Mouse (Mus musculus) C3H10T1/2 (cell line): Measurements from ENCODE around the gene Fam173a. TPM values are rescaled to one million over a fixed set of nuclear protein-coding genes. Genes with fewer than 3 reads are reported as not detected.

ENCODE experiments used
- polyA plus RNA-seq, 2 experiments: library from polyadenylated mRNA; unstranded; fragments of >200 nt; fragmentation: generic; extraction: Trizol; gene quantifications; one replicate each; pipeline ENCODE4 v1.2.1; 2012; ENCODE audit warnings: missing spikeins in 2 of 2

The Fam173a gene
- 10 to 100 TPM; 89.1 to 99.0 TPM for polyA plus RNA-seq

DNA sequence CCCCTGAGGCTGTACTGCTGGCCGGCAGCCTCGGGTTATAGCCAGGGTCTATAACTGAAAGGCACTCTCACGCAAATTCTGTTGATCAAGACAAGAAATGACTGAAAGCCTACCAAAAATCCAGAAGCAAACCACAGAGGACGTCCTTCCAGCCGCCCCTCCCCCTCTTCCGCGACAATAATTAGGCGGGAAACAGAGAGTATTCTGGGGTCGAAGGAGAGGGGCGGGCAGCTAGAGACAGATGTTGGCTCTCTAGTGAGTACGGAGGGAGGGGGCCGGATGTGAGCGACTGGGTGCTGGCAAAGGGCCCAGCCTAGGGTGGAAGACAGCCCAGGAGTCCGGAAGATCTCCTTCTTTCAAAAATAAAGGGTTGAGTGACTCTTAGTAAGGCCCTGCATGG is at the start of gene Fam173a:
Gene Fam173a (minus strand): TSS at position 287 of the 400 bp plus-strand sequence.

DNA sequence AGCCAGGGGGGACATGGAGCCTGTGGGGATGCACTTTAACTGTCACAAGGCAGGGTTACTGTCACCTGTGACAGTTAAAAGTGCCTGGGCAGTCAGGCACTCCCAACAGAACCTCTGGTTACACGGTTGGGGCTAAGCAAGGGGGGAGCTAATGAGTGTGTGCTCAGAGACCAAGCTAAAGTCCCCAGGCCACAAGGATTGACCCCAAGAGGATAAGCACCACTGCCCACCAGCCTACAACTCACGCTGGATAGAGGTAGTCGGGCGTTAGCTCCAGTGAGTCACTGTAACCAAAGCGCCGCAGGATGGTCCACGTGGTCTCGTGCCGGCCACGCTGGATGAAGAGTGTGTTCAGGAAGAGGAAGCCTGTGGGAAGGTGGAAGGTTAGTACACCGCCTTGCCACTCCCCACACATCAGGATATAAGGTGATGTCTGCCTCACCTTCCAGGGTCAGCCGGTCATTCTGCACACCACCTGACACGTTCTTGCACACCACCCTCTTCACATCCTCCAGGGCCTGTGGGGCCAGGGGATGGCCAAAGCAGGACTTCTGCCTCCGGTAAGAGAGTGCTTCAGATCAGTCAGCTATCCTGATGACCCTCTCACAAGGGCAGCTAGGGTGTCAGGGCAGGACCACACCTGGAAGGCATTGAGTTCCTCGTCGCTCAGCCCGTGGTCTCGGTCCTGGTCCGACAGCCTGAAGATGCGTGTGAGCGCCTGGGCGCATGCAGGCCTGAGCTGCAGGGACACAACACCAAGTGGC is 48.6 kb upstream of the Fam173a start, which contains the start of gene Gm20683:
Gene Gm20683 (minus strand): TSS at position 647 of the 764 bp plus-strand sequence.

DNA sequence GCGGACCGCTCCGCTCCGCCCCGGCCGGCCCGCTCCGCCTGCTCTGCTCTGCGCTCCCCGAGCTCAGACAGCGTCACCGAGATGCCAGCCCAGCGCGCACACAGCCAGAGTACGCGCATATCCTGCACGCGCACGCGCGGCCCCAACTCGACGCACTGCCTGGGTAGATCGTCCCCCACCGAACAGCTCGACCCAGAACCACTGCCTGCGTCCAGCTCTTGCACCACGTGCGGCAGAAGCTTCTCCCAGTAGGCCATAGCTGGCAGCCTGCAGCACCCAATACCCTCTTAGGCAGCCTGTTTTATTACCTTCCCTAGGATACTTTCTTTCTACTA is 44.3 kb upstream of the Fam173a start, which contains the start of gene Rhbdl1:
Gene Rhbdl1 (minus strand): TSS at position 220 of the 335 bp plus-strand sequence.

DNA sequence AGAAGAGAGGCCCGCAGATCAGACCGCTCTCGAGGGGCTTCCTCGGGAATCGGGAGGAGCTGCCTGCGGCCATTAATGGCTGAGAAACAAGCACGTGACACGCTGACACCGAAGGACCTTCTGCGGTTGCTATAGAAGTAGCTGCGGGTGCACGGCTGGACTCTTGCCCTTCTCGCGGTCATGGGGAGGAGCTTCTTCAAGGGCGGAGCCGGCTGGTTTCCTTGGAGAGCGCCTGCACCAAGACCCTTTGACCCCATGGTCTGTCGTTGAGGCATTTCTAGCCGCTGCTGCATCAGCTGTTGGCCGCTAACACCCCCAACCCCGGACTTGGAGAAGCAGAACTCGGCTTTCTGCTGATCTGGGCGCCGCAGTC is 40.6 kb upstream of the Fam173a start, which contains the start of gene Stub1:
Gene Stub1 (minus strand): TSS at position 114 of the 373 bp plus-strand sequence.

DNA sequence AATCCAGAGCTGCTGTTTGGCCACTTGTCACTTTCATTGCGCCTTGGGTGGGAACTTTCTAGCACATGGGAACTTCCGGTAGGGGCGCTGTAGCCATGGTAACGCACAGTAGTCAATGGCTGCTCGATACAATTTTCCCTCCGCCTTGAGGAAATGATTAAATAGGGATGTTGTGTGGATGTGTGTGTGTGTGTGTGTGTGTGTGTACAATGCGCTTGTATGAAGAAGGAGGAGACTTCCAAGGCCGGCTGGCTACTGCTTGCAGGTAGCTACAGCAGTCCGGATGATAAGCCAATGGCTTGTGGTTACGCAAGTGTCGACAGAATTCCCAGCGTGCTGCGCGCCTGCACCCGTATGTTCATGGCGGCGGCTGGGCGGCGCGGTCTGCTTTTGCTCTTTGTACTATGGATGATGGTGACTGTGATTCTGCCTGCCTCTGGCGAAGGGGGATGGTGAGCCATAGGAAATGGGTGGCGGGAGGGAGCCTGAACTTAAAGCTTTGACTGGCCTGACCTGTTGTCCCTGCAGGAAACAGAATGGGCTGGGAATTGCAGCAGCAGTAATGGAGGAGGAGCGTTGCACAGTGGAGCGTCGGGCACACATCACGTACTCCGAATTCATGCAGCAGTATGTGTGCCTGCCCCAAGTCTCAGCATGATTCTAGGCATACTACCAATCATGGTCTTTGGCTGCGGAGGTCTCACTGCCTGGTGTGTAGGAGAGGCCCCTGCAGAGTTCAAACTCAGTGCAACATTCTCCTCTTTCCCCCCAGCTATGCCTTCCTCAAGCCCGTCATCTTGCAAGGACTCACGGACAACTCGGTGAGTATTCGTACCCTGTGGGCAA is 36.2 kb upstream of the Fam173a start, which contains the start of gene Jmjd8:
Gene Jmjd8 (plus strand): TSS at position 156 of the 846 bp plus-strand sequence.

DNA sequence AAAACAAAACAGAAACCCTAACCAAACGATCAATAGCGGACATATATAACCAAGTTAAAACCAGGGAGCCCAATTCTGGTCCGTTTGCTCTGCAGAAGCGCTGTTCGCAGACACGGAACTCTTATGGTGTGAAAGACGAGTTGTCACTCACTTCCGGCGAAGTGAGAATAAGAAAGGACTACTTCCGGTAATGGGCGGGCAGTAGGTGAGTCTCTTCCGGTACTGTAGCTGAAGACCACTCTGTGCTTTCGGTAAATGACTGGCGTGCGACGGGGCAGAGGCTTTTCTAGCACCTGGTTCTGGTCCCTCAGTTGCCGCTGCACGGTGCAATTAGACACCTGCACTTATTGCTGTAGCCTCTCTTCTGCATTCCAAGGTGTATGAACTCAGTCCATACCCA is 30.8 kb upstream of the Fam173a start, which contains the start of gene Wdr24:
Gene Wdr24 (plus strand): TSS at position 176 of the 400 bp plus-strand sequence.

DNA sequence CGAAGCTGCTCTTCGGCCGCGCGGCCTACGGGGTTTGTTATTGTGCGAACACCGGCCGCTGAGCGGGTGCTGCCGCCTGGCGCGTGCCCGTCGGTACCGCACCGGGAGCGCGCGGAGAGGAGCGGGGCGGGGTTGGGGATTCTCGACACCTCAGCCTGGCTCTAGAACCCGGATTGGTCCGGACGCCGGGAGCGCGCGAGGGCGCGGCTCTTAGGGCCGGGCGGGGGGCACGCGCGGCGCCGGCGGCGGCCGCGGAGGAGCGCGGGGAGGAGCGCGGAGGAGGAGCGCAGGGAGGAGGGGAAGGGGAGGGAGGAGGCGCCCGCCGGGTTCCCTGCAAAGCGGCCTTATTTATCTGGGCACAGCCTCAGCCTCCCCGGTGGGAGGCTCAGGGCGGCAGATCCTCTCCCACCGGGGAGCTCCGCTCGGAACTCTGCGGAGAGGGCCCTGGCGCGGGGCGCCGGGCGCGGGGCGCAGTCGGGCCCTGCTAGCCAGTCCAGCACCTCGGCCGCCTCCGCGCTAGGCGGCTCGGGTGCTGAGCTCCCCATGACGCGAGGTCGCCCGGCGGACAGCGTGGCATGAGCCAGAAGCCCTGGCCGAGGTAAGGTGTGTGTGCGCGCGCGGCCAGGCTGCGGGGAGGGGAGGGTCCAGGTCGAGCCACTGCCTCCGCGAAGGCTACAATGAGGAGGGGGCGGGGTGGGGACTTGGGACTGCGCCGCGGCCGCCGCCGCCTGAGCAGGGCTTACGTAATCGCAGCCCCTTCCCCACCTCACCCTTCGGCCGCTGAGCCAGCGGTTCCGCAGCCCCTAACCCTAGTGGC is 16.3 kb upstream of the Fam173a start, which contains the start of gene Fbxl16:
Gene Fbxl16 (plus strand): TSS at position 297 of the 817 bp plus-strand sequence.

DNA sequence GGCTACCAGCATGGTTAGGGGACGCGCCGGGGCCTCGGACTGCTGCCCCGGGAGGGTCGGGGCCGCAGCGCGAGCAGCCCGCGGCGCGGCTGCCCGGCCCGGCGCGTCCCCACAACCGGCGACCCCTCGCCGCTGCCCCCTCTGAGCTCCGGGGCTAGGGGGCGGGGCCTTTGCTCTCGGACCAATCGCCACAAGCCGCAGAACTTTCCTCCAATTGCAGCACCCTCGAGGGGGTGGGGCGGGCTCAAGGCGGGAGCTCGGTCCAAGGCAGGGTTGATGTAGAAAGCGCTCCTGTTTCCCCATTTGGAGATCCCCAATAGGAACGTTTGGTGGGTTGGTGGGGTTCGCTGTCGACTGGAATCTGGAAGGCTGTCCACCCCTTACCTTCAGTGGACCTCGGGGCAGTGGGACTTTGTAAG is 4.3 kb upstream of the Fam173a start, which contains the start of gene Metrn:
Gene Metrn (minus strand): TSS at position 186 of the 419 bp plus-strand sequence.

DNA sequence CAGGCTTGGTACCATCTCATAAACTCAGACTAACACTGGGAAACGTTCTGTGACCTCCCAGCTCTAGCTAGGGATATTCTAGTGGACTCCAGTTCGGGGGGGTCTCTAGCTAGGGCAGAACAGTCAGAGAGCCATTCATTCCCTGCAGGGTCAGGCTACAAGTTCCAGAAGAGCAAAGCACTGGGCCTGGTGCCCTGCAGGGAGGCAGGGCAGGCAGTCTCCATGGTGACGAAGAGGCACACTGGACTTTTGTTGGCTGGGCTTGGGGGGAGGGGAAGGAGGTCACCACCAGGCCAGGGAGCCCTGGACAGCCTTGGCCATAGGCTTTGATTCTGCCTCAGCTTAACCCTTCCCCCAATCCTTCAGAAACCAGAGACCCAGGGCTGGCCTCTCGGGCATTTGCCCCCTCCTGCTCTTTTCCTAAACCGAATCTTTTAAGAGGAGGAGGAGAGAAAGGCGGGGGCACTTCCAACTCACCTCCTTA is 3.0 kb upstream of the Fam173a start, which contains the start of gene AC134908.4:
Gene AC134908.4 (minus strand): TSS at position 51 of the 484 bp plus-strand sequence.

DNA sequence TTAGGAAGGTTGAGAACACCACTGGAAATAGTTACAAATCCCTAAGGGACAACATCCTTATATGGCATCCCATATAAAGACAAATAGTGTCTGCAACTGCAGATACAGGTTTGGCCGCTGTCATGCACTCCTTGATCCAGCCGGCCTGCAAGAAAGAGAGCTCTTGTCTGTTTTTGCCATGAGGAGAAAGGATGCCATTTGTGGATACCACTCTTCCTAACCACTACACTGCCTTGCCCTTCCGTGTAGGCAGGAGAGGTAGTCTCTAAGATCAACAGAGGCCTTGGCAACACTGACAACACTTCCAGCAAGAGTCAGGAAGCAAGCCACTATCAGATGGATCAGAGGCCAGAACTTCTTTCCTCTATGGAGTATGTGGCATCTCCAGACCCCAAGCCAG is 6.4 kb downstream of the Fam173a start, which contains the start of gene Ccdc78:
Gene Ccdc78 (plus strand): TSS at position 301 of the 400 bp plus-strand sequence.

DNA sequence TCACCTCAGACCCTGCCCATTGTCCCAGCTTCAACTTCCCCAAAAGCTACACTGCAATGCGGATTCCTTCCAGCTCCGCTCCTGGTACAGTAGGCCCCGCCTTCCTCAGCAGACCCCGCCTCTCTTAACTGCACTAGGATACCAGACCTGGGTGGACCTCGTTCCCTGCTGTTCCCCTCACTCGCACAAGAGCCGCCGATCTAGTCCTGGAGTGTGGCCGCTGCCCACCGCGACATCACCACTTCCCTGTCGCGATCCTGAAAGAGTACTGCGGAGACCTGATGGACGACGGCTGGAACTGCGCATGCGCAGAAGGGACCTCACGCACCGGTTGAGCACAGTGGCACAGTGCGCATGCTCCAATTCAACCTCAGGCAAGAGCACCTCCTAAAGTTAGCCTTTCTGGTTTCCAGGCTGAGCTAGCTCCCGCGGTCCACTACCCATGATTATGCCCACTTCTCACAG is 7.4 kb downstream of the Fam173a start, which contains the start of gene Haghl:
Gene Haghl (minus strand): TSS at position 393 of the 465 bp plus-strand sequence.

DNA sequence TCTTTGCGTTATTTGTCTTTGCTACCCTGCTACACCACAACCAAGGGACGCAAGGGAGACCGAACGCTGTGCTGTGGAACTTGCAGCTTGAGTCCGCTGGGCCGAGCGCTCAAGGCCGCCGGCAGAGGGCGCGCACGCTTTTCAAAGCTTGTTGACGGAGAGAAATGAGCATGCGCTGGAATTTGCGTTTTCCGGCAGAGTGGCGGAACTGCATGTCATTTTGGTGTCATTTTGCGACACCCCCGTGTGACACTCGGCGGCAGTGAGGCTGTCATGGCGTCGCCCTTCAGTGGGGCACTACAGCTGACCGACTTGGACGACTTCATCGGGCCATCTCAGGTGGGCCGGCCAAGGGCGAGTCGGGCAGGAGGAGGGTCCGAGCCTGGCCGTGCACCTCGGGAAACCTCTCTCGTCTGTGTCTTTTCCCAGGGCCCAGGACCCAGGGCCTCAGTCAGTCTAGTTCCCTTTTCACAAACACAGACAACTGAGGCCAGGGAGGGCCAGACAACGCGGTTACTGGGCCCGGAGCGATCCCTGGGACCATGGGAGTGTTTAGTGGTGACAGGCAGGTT is 19.1 kb downstream of the Fam173a start, which contains the start of gene Narfl:
Gene Narfl (plus strand): TSS at position 228 of the 572 bp plus-strand sequence.

DNA sequence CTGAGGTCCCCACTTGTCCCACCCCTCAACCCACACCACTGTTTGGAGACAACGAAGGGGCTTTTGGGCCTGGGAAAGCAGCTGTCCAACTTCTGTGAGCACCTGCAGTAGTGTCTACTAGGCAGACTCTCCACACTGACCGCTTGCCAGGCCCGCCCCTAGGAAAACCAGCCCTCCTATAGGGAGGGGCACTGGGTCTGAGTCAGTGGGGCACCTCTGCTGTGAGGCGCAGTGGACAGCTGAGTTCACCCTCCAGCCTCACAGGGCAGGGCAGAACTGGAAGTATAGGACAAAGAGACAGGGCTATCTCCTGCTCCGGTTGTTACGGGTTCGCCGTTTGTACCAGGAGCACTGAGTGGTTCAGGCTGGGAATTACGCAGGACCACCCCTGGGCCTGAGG is 38.5 kb downstream of the Fam173a start, which contains the start of gene Msln:
Gene Msln (minus strand): TSS at position 138 of the 400 bp plus-strand sequence.

Other genes with a start within 250 kb of the Fam173a start
- not detected for gene Sox8, start 222.2 kb downstream of the Fam173a start, polyA plus RNA-seq
- 10 to 100 TPM; 19.6 to 27.4 TPM for gene Lmf1, start 213.8 kb downstream of the Fam173a start, polyA plus RNA-seq
- under 1 TPM; 0.68 to 0.90 TPM for gene Gng13, start 75.7 kb downstream of the Fam173a start, polyA plus RNA-seq
- 10 to 100 TPM; 13.0 to 64.2 TPM for gene Chtf18, start 65.5 kb downstream of the Fam173a start, polyA plus RNA-seq
- gene Rpusd1, start 65.2 kb downstream of the Fam173a start, polyA plus RNA-seq, result 10 to 100 TPM; 29.8 to 35.4 TPM
- gene Mslnl, start 56.9 kb downstream of the Fam173a start, polyA plus RNA-seq, result under 1 TPM; 0.01 to 0.05 TPM
- gene Msln, start 38.5 kb downstream of the Fam173a start, polyA plus RNA-seq, result 10 to 100 TPM in 1 of 2 experiments, 1 to 10 TPM in 1; 5.9 to 17.1 TPM
- 10 to 100 TPM; 19.4 to 24.0 TPM for gene Narfl, start 19.1 kb downstream of the Fam173a start, polyA plus RNA-seq
- 10 to 100 TPM; 33.9 to 66.4 TPM for gene Haghl, start 7.2 kb downstream of the Fam173a start, polyA plus RNA-seq
- under 1 TPM; 0.11 to 0.14 TPM for gene Ccdc78, start 6.3 kb downstream of the Fam173a start, polyA plus RNA-seq
- 1 to 10 TPM in 1 of 2 experiments, not detected in 1; 1.4 TPM for gene AC134908.4, start 2.8 kb upstream of the Fam173a start, polyA plus RNA-seq
- gene Metrn, start 4.2 kb upstream of the Fam173a start, polyA plus RNA-seq, result 100 to 1,000 TPM in 1 of 2 experiments, 10 to 100 TPM in 1; 88.0 to 177 TPM
- gene Fbxl16, start 16.2 kb upstream of the Fam173a start, polyA plus RNA-seq, result under 1 TPM; 0.05 to 0.27 TPM
- gene Wdr24, start 30.7 kb upstream of the Fam173a start, polyA plus RNA-seq, result 10 to 100 TPM in 1 of 2 experiments, 1 to 10 TPM in 1; 10.0 to 27.6 TPM
- 10 to 100 TPM; 14.3 to 39.3 TPM for gene Jmjd8, start 36.0 kb upstream of the Fam173a start, polyA plus RNA-seq
- gene Stub1, start 40.5 kb upstream of the Fam173a start, polyA plus RNA-seq, result 100 to 1,000 TPM; 242 to 426 TPM
- 1 to 10 TPM in 1 of 2 experiments, under 1 TPM in 1; 0.07 to 1.4 TPM for gene Rhbdl1, start 44.4 kb upstream of the Fam173a start, polyA plus RNA-seq
- gene Gm20683, start 48.9 kb upstream of the Fam173a start, polyA plus RNA-seq, result 1 to 10 TPM in 1 of 2 experiments, under 1 TPM in 1; 0.06 to 1.5 TPM
- 10 to 100 TPM; 17.7 to 29.4 TPM for gene Rhot2, start 52.0 kb upstream of the Fam173a start, polyA plus RNA-seq
- gene Wdr90, start 68.6 kb upstream of the Fam173a start, polyA plus RNA-seq, result 10 to 100 TPM; 15.7 to 20.9 TPM
- gene Mcrip2, start 75.9 kb upstream of the Fam173a start, polyA plus RNA-seq, result 10 to 100 TPM; 19.6 to 60.3 TPM
- gene Mettl26, start 82.2 kb upstream of the Fam173a start, polyA plus RNA-seq, result 10 to 100 TPM; 39.4 to 53.9 TPM
- gene Wfikkn1, start 88.0 kb upstream of the Fam173a start, polyA plus RNA-seq, result 1 to 10 TPM in 1 of 2 experiments, under 1 TPM in 1; 0.22 to 1.1 TPM
- 10 to 100 TPM; 14.7 to 31.1 TPM for gene Rab40c, start 126.8 kb upstream of the Fam173a start, polyA plus RNA-seq
- 10 to 100 TPM; 24.9 to 42.4 TPM for gene Pigq, start 152.0 kb upstream of the Fam173a start, polyA plus RNA-seq
- under 1 TPM; 0.02 to 0.78 TPM for gene Nhlrc4, start 152.1 kb upstream of the Fam173a start, polyA plus RNA-seq
- under 1 TPM; 0.02 to 0.04 TPM for gene A930017K11Rik, start 159.7 kb upstream of the Fam173a start, polyA plus RNA-seq
- gene Capn15, start 192.9 kb upstream of the Fam173a start, polyA plus RNA-seq, result 10 to 100 TPM in 1 of 2 experiments, 1 to 10 TPM in 1; 4.7 to 13.1 TPM